Mouse (Mus musculus): ENCODE data around the gene Upf2.

GRCm38 (mm10) chr2:6097113-6097716, 145.9 kb downstream of the Upf2 start:
- no peak for TF ChIP-seq CTCF (IDR thresholded peaks at IDR 0.05; ENCODE audit: borderline replicate concordance, control insufficient read depth, extremely low read depth, insufficient read depth, low read length, poor library complexity)
- TF ChIP-seq POLR2A (IDR thresholded peaks at IDR 0.05; ENCODE audit: control insufficient read depth, extremely low read depth, insufficient read depth, low read length, poor library complexity): no peak
